Mouse (Mus musculus): ENCODE data around the gene Fbxo42. TPM values are rescaled to one million over a fixed set of nuclear protein-coding genes. Genes with fewer than 3 reads are reported as not detected.
A peak's percentile ranks its signal among the peaks of the same experiment; 100 is the strongest.

Gene Fbxo42
- polyA plus RNA-seq, 1 experiment from 2014 or later = 31.2 TPM

GRCm38 (mm10) chr4:141118691-141119090 lies 29.0 kb upstream of the Fbxo42 start:
- peaks cover 61% of the 10 kb centered on the region for H3K36me3 ChIP-seq
- no peaks in the 10 kb centered on the region for H3K9me3 ChIP-seq
- H3K4me1 ChIP-seq (replicated peaks) = peaks cover 5% of the 10 kb centered on the region; the same call in 1 of the 2 replicates
- H3K4me3 ChIP-seq (replicated peaks) = no peak overlapping the region
- no peak overlapping the region for H3K9ac ChIP-seq (replicated peaks)
- no peak overlapping the region for H3K27ac ChIP-seq
- H3K4me2 ChIP-seq = no peak overlapping the region
- H3K27me3 ChIP-seq = no peaks in the 10 kb centered on the region
- ATAC-seq (ENCODE audit: insufficient number of reproducible peaks, insufficient read depth, low FRiP score, low TSS enrichment, low read depth) = no peak
- 89% methylated on average over 4 of the region's 4 CpGs for WGBS

GRCm38 (mm10) chr4:141120700-141121099 lies 27.0 kb upstream of the Fbxo42 start:
- Histone ChIP-seq H3K9me3 (no peaks in the 10 kb centered on the region), H3K9ac (replicated peaks) (no peak overlapping the region), H3K27me3 (no peaks in the 10 kb centered on the region), H3K27ac (no peak overlapping the region), H3K4me1 (replicated peaks) (peaks cover 4% of the 10 kb centered on the region; the same call in 1 of the 2 replicates), H3K4me3 (replicated peaks) (no peak overlapping the region), H3K4me2 (no peak overlapping the region), H3K36me3 (peaks cover 42% of the 10 kb centered on the region)
- ATAC-seq (ENCODE audit: insufficient number of reproducible peaks, insufficient read depth, low FRiP score, low TSS enrichment, low read depth) = no peak
- 31% methylated on average over 11 of the region's 11 CpGs for WGBS

GRCm38 (mm10) chr4:141122663-141123062 lies 25.1 kb upstream of the Fbxo42 start:
- ATAC-seq (ENCODE audit: insufficient number of reproducible peaks, insufficient read depth, low FRiP score, low TSS enrichment, low read depth) = no peak
- H3K4me3 ChIP-seq (replicated peaks) = no peak overlapping the region
- peaks cover 25% of the 10 kb centered on the region for H3K36me3 ChIP-seq
- no peak overlapping the region for H3K4me2 ChIP-seq
- no peaks in the 10 kb centered on the region for H3K27me3 ChIP-seq
- H3K27ac ChIP-seq = no peak overlapping the region
- no peak overlapping the region for H3K9ac ChIP-seq (replicated peaks)
- 83% methylated on average over 7 of the region's 7 CpGs for WGBS
- H3K9me3 ChIP-seq = no peaks in the 10 kb centered on the region
- peaks cover 4% of the 10 kb centered on the region; the same call in 1 of the 2 replicates for H3K4me1 ChIP-seq (replicated peaks)

GRCm38 (mm10) chr4:141123065-141123464 lies 24.6 kb upstream of the Fbxo42 start:
- 30% methylated on average over 1 of the region's 1 CpGs for WGBS
- H3K4me3 ChIP-seq (replicated peaks) = no peak overlapping the region
- no peak for ATAC-seq (ENCODE audit: insufficient number of reproducible peaks, insufficient read depth, low FRiP score, low TSS enrichment, low read depth)
- no peaks in the 10 kb centered on the region for H3K27me3 ChIP-seq
- no peaks in the 10 kb centered on the region for H3K9me3 ChIP-seq
- H3K9ac ChIP-seq (replicated peaks) = no peak overlapping the region
- H3K36me3 ChIP-seq = peaks cover 21% of the 10 kb centered on the region
- no peak overlapping the region for H3K27ac ChIP-seq
- no peak overlapping the region for H3K4me2 ChIP-seq
- H3K4me1 ChIP-seq (replicated peaks) = peaks cover 4% of the 10 kb centered on the region; the same call in 1 of the 2 replicates

- no peak overlapping the region for H3K4me2 ChIP-seq
- H3K9ac ChIP-seq (replicated peaks) = no peak overlapping the region
- WGBS = 39% methylated on average over 6 of the region's 6 CpGs
- ATAC-seq (ENCODE audit: insufficient number of reproducible peaks, insufficient read depth, low FRiP score, low TSS enrichment, low read depth) = no peak
- H3K36me3 ChIP-seq = peaks cover 6% of the 10 kb centered on the region; the same call in 1 of the 2 replicates
- H3K4me1 ChIP-seq (replicated peaks) = peaks cover 44% of the 10 kb centered on the region
- no peaks in the 10 kb centered on the region for H3K27me3 ChIP-seq
- no peak overlapping the region for H3K4me3 ChIP-seq (replicated peaks)
- peak overlapping the region; percentile 29; the same call in 1 of the 2 replicates for H3K27ac ChIP-seq
- H3K9me3 ChIP-seq = no peaks in the 10 kb centered on the region
Observed at GRCm38 (mm10) chr4:141129190-141129710, 18.5 kb upstream of the Fbxo42 start.

GRCm38 (mm10) chr4:141130704-141131342 lies 16.9 kb upstream of the Fbxo42 start:
- Histone ChIP-seq H3K36me3 (peaks cover 16% of the 10 kb centered on the region), H3K9ac (replicated peaks) (no peak overlapping the region), H3K27me3 (no peaks in the 10 kb centered on the region), H3K27ac (peak overlapping the region; percentile 89), H3K4me2 (no peak overlapping the region; the same call in 1 of the 2 replicates), H3K4me1 (replicated peaks) (peaks cover 54% of the 10 kb centered on the region), H3K4me3 (replicated peaks) (no peak overlapping the region), H3K9me3 (no peaks in the 10 kb centered on the region)
- 85% methylated on average over 6 of the region's 6 CpGs for WGBS
- ATAC-seq (ENCODE audit: insufficient number of reproducible peaks, insufficient read depth, low FRiP score, low TSS enrichment, low read depth) = no peak

- Histone ChIP-seq H3K27me3 (no peaks in the 10 kb centered on the region), H3K4me2 (peak overlapping the region; percentile 27), H3K9ac (replicated peaks) (no peak overlapping the region), H3K9me3 (no peaks in the 10 kb centered on the region), H3K27ac (peak overlapping the region; percentile 89), H3K4me1 (replicated peaks) (peaks cover 61% of the 10 kb centered on the region), H3K4me3 (replicated peaks) (no peak overlapping the region), H3K36me3 (peaks cover 13% of the 10 kb centered on the region)
- 52% methylated on average over 5 of the region's 5 CpGs for WGBS
- 0 out of 2 replicates have a peak, but pooled peaks have one; percentile 40 for ATAC-seq (ENCODE audit: insufficient number of reproducible peaks, insufficient read depth, low FRiP score, low TSS enrichment, low read depth)
Observed at GRCm38 (mm10) chr4:141131531-141132061, 16.1 kb upstream of the Fbxo42 start.

- H3K4me1 ChIP-seq (replicated peaks) = peaks cover 66% of the 10 kb centered on the region
- H3K27ac ChIP-seq = peak overlapping the region; percentile 89
- no peak overlapping the region for H3K4me3 ChIP-seq (replicated peaks)
- ATAC-seq (ENCODE audit: insufficient number of reproducible peaks, insufficient read depth, low FRiP score, low TSS enrichment, low read depth) = no peak
- H3K9me3 ChIP-seq = no peaks in the 10 kb centered on the region
- WGBS = 40% methylated on average over 8 of the region's 8 CpGs
- H3K4me2 ChIP-seq = peak overlapping the region; percentile 27
- no peak overlapping the region for H3K9ac ChIP-seq (replicated peaks)
- no peaks in the 10 kb centered on the region for H3K27me3 ChIP-seq
- peaks cover 13% of the 10 kb centered on the region for H3K36me3 ChIP-seq
Observed at GRCm38 (mm10) chr4:141132191-141132590, 15.5 kb upstream of the Fbxo42 start.

GRCm38 (mm10) chr4:141133227-141133626 lies 14.5 kb upstream of the Fbxo42 start:
- H3K9ac ChIP-seq (replicated peaks) = 0 out of 2 replicates have a peak overlapping the region, but pooled peaks have one; percentile 2
- peaks cover 13% of the 10 kb centered on the region for H3K36me3 ChIP-seq
- no peak overlapping the region for H3K4me2 ChIP-seq
- no peak overlapping the region for H3K27ac ChIP-seq
- no peaks in the 10 kb centered on the region for H3K27me3 ChIP-seq
- ATAC-seq (ENCODE audit: insufficient number of reproducible peaks, insufficient read depth, low FRiP score, low TSS enrichment, low read depth) = no peak
- no peaks in the 10 kb centered on the region for H3K9me3 ChIP-seq
- peaks cover 73% of the 10 kb centered on the region for H3K4me1 ChIP-seq (replicated peaks)
- no peak overlapping the region for H3K4me3 ChIP-seq (replicated peaks)
- 56% methylated on average over 8 of the region's 8 CpGs for WGBS

GRCm38 (mm10) chr4:141134031-141134441 lies 13.7 kb upstream of the Fbxo42 start:
- no peak for ATAC-seq (ENCODE audit: insufficient number of reproducible peaks, insufficient read depth, low FRiP score, low TSS enrichment, low read depth)
- Histone ChIP-seq H3K9me3 (no peaks in the 10 kb centered on the region), H3K27me3 (no peaks in the 10 kb centered on the region), H3K4me2 (no peak overlapping the region), H3K4me3 (replicated peaks) (no peak overlapping the region), H3K9ac (replicated peaks) (no peak overlapping the region), H3K27ac (peak overlapping the region; percentile 37; the same call in 1 of the 2 replicates), H3K4me1 (replicated peaks) (peaks cover 76% of the 10 kb centered on the region), H3K36me3 (peaks cover 13% of the 10 kb centered on the region)
- WGBS = 68% methylated on average over 8 of the region's 8 CpGs

- 0 out of 2 replicates have a peak overlapping the region, but pooled peaks have one; percentile 37 for H3K27ac ChIP-seq
- WGBS = 90% methylated on average over 20 of the region's 20 CpGs
Observed at GRCm38 (mm10) chr4:141134751-141135530, 12.8 kb upstream of the Fbxo42 start.

More at GRCm38 (mm10) chr4:141134751-141135530, 12.8 kb upstream of the Fbxo42 start:
- H3K36me3 ChIP-seq = peaks cover 13% of the 10 kb centered on the region
- no peak overlapping the region for H3K4me2 ChIP-seq
- no peak for ATAC-seq (ENCODE audit: insufficient number of reproducible peaks, insufficient read depth, low FRiP score, low TSS enrichment, low read depth)
- H3K4me3 ChIP-seq (replicated peaks) = no peak overlapping the region
- peaks cover 69% of the 10 kb centered on the region for H3K4me1 ChIP-seq (replicated peaks)
- H3K9me3 ChIP-seq = no peaks in the 10 kb centered on the region
- H3K9ac ChIP-seq (replicated peaks) = no peak overlapping the region
- no peaks in the 10 kb centered on the region for H3K27me3 ChIP-seq

Data from limb, embryonic 12.5 days (tissue).